ENCODE assay signal across 8 mouse cellular contexts in genomic region chr4:45530662-45531542, GRCm38 (mm10). TPM values are rescaled to one million over a fixed set of nuclear protein-coding genes. Genes with fewer than 3 reads are reported as not detected.
DNase-seq lines count a peak whose midpoint lies in the region; ATAC-seq and TF ChIP-seq lines count a peak whose summit lies in the region.

No protein-coding gene starts in this region.

- peak overlapping the region; percentile 73 for H3K4me3 ChIP-seq in hindbrain, embryonic 12.5 days
- H3K4me3 ChIP-seq in lung, postnatal 0 days (ENCODE audit: low read depth, low read length) = peak overlapping the region; percentile 84

- TF ChIP-seq EP300 in lung, postnatal 0 days (IDR thresholded peaks at IDR 0.05) = peak; percentile 59

- peak overlapping the region; percentile 92 for H3K4me2 ChIP-seq in hindbrain, embryonic 12.5 days (replicated peaks)
- peak overlapping the region; percentile 81 for H3K4me2 ChIP-seq in lung, postnatal 0 days (replicated peaks; ENCODE audit: low read depth, low read length)

- H3K9ac ChIP-seq in hindbrain, embryonic 12.5 days = peak overlapping the region; percentile 85
- peak overlapping the region; percentile 90 for H3K9ac ChIP-seq in lung, postnatal 0 days (replicated peaks; ENCODE audit: low read depth)

- peak; percentile 81 for ATAC-seq in Patski
- peak; percentile 91 for ATAC-seq in hindbrain, embryonic 12.5 days (ENCODE audit: low FRiP score)
- ATAC-seq in lung, postnatal 0 days = peak; percentile 89

- in situ Hi-C loops in Patski (cut with MboI; ENCODE audit: low pct_unique_long_range_greater_than_20kb) = loop anchor here (5.0 to 10.0 kb wide), 2 partner anchors 81 to 516 kb away; partner anchors contain the start of genes Polr1e and Zbtb5

- POLR2A ChIA-PET in Patski (lab: Charles Lee) = interaction anchor here (0.8 to 2.6 kb wide), 7 partner anchors 18 to 116 kb away, joined by 3 to 7 read pairs (median 5); no protein-coding TSS in a partner anchor

- H3K27me3 ChIP-seq in Patski = no peaks in the 10 kb centered on the region
- peaks cover 7% of the 10 kb centered on the region for H3K27me3 ChIP-seq in hindbrain, embryonic 12.5 days
- no peaks in the 10 kb centered on the region for H3K27me3 ChIP-seq in lung, postnatal 0 days (replicated peaks; ENCODE audit: insufficient read depth, low read length)

- peak; percentile 73 for DNase-seq in Patski (ENCODE audit: low read depth, low spot score)
- DNase-seq in cerebellum, postnatal 10 days = peak; percentile 90 to 94
- DNase-seq in frontal cortex, postnatal 10 days (ENCODE audit: low spot score in 2 of 2) = peak; percentile 78 to 87
- peak; percentile 91 to 94 for DNase-seq in layer of hippocampus, postnatal 10 days (ENCODE audit: low spot score in 2 of 2)
- DNase-seq in lung, postnatal 0 days (ENCODE audit: low spot score) = peak; percentile 97
- DNase-seq in ovary, postnatal 10 days (ENCODE audit: low spot score) = peak; percentile 87
- DNase-seq in thymus, postnatal 0 days (ENCODE audit: low spot score) = peak; percentile 92

- CTCF ChIA-PET in Patski (lab: Charles Lee) = interaction anchor here (1.0 to 2.1 kb wide), 4 partner anchors 11 to 113 kb away, joined by 3 to 4 read pairs (median 3); no protein-coding TSS in a partner anchor

- peak overlapping the region; percentile 92 for H3K27ac ChIP-seq in hindbrain, embryonic 12.5 days
- peak overlapping the region; percentile 98 for H3K27ac ChIP-seq in lung, postnatal 0 days (ENCODE audit: low read length)

- no peaks in the 10 kb centered on the region for H3K36me3 ChIP-seq in hindbrain, embryonic 12.5 days
- no peaks in the 10 kb centered on the region for H3K36me3 ChIP-seq in lung, postnatal 0 days (ENCODE audit: insufficient read depth, low read length)

- WGBS in hindbrain, embryonic 12.5 days = under 1% methylated on average over 68 of the region's 68 CpGs
- under 1% methylated on average over 45 of the region's 68 CpGs for whole genome bisulfite sequencing in lung, postnatal 0 days

- no peak for TF ChIP-seq CTCF in Patski (IDR thresholded peaks at IDR 0.05)
- peak; percentile 34 for TF ChIP-seq CTCF in lung, postnatal 0 days (IDR thresholded peaks at IDR 0.05)

- no peaks in the 10 kb centered on the region for H3K9me3 ChIP-seq in hindbrain, embryonic 12.5 days (replicated peaks)
- H3K9me3 ChIP-seq in lung, postnatal 0 days (ENCODE audit: low read length) = no peaks in the 10 kb centered on the region

- H3K4me1 ChIP-seq in hindbrain, embryonic 12.5 days = peaks cover 38% of the 10 kb centered on the region
- peaks cover 11% of the 10 kb centered on the region for H3K4me1 ChIP-seq in lung, postnatal 0 days (ENCODE audit: insufficient read depth, low read depth, low read length)

RNA-seq across cellular contexts. Expression of gene Shb, which starts 1.4 kb away (rescaled TPM):
- polyA plus RNA-seq in Patski (2021) = 71.9 TPM
- 10.0 and 10.1 TPM in 2 replicates for polyA plus RNA-seq in hindbrain, embryonic 12.5 days (2016; fragmentation: Nextera tagmentation; extraction: Ambion mirVana)
- total RNA-seq in layer of hippocampus, postnatal 10 days (2021) = 10 to 100 TPM; 27.0 to 29.0 TPM
- 7.1 and 8.8 TPM in 2 replicates for polyA plus RNA-seq in lung, postnatal 0 days (2015; fragmentation: Nextera tagmentation; extraction: Ambion mirVana)
- 3.9 and 4.7 TPM in 2 replicates for polyA plus RNA-seq in thymus, postnatal 0 days (2015; fragmentation: Nextera tagmentation; extraction: Ambion mirVana)

Comparison
In these comparisons a context has a peak if more than half of its experiments do, and no peak if none do; other contexts are left out.
1. Peak in every context shown above with its lines: DNase-seq, ATAC-seq, H3K4me3 ChIP-seq and H3K27ac ChIP-seq.